Mouse (Mus musculus): ENCODE measurements at regions not wholly inside any gene's neighbourhood (a gene's known extent, or its start where the extent isn't known, plus 50 kb on each side); places are given as distances from the start of the nearest gene placed in this dataset.

DNA sequence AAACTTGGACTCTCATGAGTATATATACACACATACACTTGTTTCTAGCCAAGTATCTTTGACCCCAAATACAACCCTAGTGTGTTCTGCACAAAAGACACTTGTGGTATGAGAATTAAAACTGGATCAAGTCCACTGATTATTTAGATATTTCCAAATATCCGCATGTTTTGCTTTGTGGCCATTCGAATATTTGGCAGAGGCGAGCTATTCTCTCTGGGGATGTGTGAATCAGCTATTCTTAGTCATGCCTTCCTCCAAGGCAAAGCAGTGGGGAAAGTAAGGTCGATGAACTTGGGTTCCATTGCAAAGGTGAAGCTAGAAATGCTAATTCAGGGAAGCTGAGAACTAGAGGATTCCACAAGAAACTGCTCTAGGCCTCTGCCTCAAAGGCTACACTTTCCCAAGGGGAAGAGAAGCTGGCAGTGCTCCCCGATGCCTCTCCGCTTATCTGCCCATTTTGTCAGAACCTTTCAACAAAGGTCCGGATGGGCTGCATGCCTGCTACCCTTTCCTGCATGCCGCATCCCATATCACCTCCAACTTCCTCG is 154.4 kb downstream of the Snx19 start:
- TF ChIP-seq GATA1 (IDR thresholded peaks at IDR 0.05; ENCODE audit: borderline replicate concordance, low read length): no peak
- TF ChIP-seq FLI1 (IDR thresholded peaks at IDR 0.05; ENCODE audit: low read length): no peak

All from megakaryocyte, embryonic 14.5 days (primary cell).